Mouse (Mus musculus) liver, embryonic 11.5 days (tissue): ENCODE data around the gene Cstf2t. TPM values are rescaled to one million over a fixed set of nuclear protein-coding genes. Genes with fewer than 3 reads are reported as not detected.

ENCODE experiments used
- ATAC-seq: fragments of 200-750 bp; cut with Nextera tagmentation; replicated peaks from 2 replicates; pipeline ENCODE4 v1.8.0; 2017; ENCODE audit warnings: moderate number of reproducible peaks, mild to moderate bottlenecking, moderate TSS enrichment, moderate library complexity; ENCODE audit not compliant: low FRiP score
- DNase-seq: peaks from one replicate; pipeline ENCODE4 v3.0.0-alpha.2; 2017; ENCODE audit warnings: low spot score
- H3K27ac ChIP-seq: fragments of 300-500 bp; sonication (generic); 2 replicates; pipeline ENCODE4 v1.5.1; 2014; ENCODE audit warnings: mild to moderate bottlenecking, low read depth, low read length, control low read depth
- H3K27me3 ChIP-seq: fragments of 300-500 bp; sonication (generic); replicated peaks from 2 replicates; pipeline ENCODE4 v1.6.1; 2014; ENCODE audit warnings: low read length, mixed read lengths; ENCODE audit not compliant: control insufficient read depth, insufficient read depth
- H3K36me3 ChIP-seq: fragments of 300-500 bp; sonication (generic); 2 replicates; pipeline ENCODE4 v1.6.1; 2014; ENCODE audit warnings: mild to moderate bottlenecking, low read length, moderate library complexity, mixed read lengths; ENCODE audit not compliant: control insufficient read depth, insufficient read depth
- H3K4me1 ChIP-seq: fragments of 300-500 bp; sonication (generic); replicated peaks from 2 replicates; pipeline ENCODE4 v1.6.1; 2014; ENCODE audit warnings: low read length, mixed read lengths; ENCODE audit not compliant: control insufficient read depth, insufficient read depth
- H3K4me2 ChIP-seq: fragments of 300-500 bp; sonication (generic); 2 replicates; pipeline ENCODE4 v1.6.1; 2014; ENCODE audit warnings: mild to moderate bottlenecking, control low read depth, moderate library complexity
- H3K4me3 ChIP-seq: fragments of 300-500 bp; sonication (generic); 2 replicates; pipeline ENCODE4 v1.5.1; 2014; ENCODE audit warnings: low read depth, low read length, control low read depth
- H3K9ac ChIP-seq: fragments of 300-500 bp; sonication (generic); 2 replicates; pipeline ENCODE4 v1.6.1; 2014; ENCODE audit warnings: low read depth, low read length, control low read depth
- H3K9me3 ChIP-seq: fragments of 300-500 bp; sonication (generic); 2 replicates; pipeline ENCODE4 v1.6.1; 2016; ENCODE audit warnings: low read length, inconsistent platforms, mixed read lengths; ENCODE audit not compliant: control insufficient read depth
- WGBS: fragments of 180-500 bp; shearing (Covaris S2); extraction: QIAGEN DNeasy Blood & Tissue Kit; methylation state at CpG from one replicate; pipeline ENCODE4 v1.1.7; 2014; 5-methylcytosine and 5-hydroxymethylcytosine counted together
- polyA plus RNA-seq: library from polyadenylated mRNA; unstranded; fragments of >200 nt; fragmentation: Nextera tagmentation; extraction: Ambion mirVana; gene quantifications from 2 replicates; pipeline ENCODE4 v1.2.1, GENCODE M21; 2014

The Cstf2t gene
- polyA plus RNA-seq, 1 experiment from 2014 or later = 21.4 TPM

DNA sequence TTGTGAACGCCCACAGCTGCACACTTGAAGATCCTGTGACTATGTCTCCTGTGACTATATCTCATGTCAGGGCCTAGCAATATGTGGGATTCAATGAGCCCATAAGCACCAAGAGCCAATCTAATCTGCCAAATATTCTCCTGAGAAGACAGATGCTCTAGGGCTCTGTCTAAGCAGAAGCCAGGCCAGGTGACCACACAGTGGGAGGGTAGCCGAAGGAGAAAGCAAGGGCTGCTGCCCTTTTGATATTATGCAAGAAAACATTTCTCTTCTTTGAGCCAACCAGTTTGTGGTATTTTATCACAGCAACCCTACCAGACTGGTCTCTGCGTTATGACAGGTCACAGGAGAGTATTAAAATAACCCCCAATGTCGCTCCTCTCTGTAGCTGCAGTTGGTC is 6.5 kb upstream of the Cstf2t start:
- no peak overlapping the region for H3K4me2 ChIP-seq
- H3K9ac ChIP-seq = no peak overlapping the region
- H3K36me3 ChIP-seq = no peaks in the 10 kb centered on the region
- H3K27ac ChIP-seq = no peak overlapping the region
- H3K9me3 ChIP-seq = no peaks in the 10 kb centered on the region
- H3K27me3 ChIP-seq = no peaks in the 10 kb centered on the region
- H3K4me1 ChIP-seq = no peaks in the 10 kb centered on the region
- DNase-seq = no peak
- WGBS = 71% methylated on average over 4 of the region's 4 CpGs
- ATAC-seq = no peak
- H3K4me3 ChIP-seq = no peak overlapping the region

- no peaks in the 10 kb centered on the region for H3K27me3 ChIP-seq
- H3K9ac ChIP-seq = no peak overlapping the region
- H3K4me3 ChIP-seq = no peak overlapping the region
- no peak overlapping the region for H3K27ac ChIP-seq
- DNase-seq (no peak), ATAC-seq (no peak)
- H3K4me1 ChIP-seq = no peaks in the 10 kb centered on the region
- no peaks in the 10 kb centered on the region for H3K36me3 ChIP-seq
- no peaks in the 10 kb centered on the region for H3K9me3 ChIP-seq
- no peak overlapping the region for H3K4me2 ChIP-seq
- WGBS = 57% methylated on average over 3 of the region's 3 CpGs
These were observed 4.4 kb upstream of the Cstf2t start for GRCm38 (mm10) chr19:31078241-31078640.

- H3K27ac ChIP-seq = peak overlapping the region; percentile 43; the same call in 1 of the 2 replicates
- peak overlapping the region; percentile 50; the same call in 1 of the 2 replicates for H3K9ac ChIP-seq
- peaks cover 14% of the 10 kb centered on the region for H3K36me3 ChIP-seq
- peak overlapping the region; percentile 78 for H3K4me2 ChIP-seq
- H3K4me3 ChIP-seq = peak overlapping the region; percentile 81
- ATAC-seq = peak; percentile 51; the same call in 1 of the 2 replicates
- no peaks in the 10 kb centered on the region for H3K9me3 ChIP-seq
- 14% methylated on average over 7 of the region's 7 CpGs for WGBS
- no peaks in the 10 kb centered on the region for H3K27me3 ChIP-seq
- peaks cover 5% of the 10 kb centered on the region; the same call in 1 of the 2 replicates for H3K4me1 ChIP-seq
- no peak for DNase-seq
These were observed 411 bp upstream of the Cstf2t start for GRCm38 (mm10) chr19:31082226-31082625.

GRCm38 (mm10) chr19:31083761-31084160 is 1.1 kb downstream of the Cstf2t start:
- 93% methylated on average over 8 of the region's 8 CpGs for WGBS
- no peak for ATAC-seq
- H3K4me2 ChIP-seq = peak overlapping the region; percentile 78
- peaks cover 14% of the 10 kb centered on the region for H3K36me3 ChIP-seq
- peak overlapping the region; percentile 80 for H3K9ac ChIP-seq
- no peak for DNase-seq
- peaks cover 5% of the 10 kb centered on the region; the same call in 1 of the 2 replicates for H3K4me1 ChIP-seq
- peak overlapping the region; percentile 81 for H3K4me3 ChIP-seq
- H3K27me3 ChIP-seq = no peaks in the 10 kb centered on the region
- H3K27ac ChIP-seq = no peak overlapping the region
- no peaks in the 10 kb centered on the region for H3K9me3 ChIP-seq

- WGBS = 68% methylated on average over 3 of the region's 3 CpGs
These were observed 15.2 kb downstream of the Cstf2t start for GRCm38 (mm10) chr19:31097857-31098256.

DNA sequence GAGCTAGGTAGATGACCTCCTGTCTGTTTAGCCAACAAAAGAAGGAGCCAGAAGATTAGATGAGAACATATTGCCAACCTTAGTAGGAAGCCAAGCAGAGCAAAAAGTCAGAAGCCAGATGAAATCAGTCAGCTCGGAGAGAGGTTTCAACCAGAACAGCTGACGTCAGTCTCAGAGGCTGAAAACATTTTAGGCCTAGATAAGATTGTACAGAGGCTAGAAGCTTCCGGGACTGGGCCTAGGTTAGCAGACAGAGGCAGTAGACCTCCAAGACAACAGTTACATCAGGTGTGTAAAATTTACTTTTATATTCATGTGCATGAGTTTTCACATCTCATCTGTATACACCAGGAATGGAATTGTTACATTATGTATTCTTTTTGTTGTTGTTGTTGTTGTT is 16.7 kb downstream of the Cstf2t start:
- Histone ChIP-seq H3K4me3 (no peak overlapping the region), H3K36me3 (no peaks in the 10 kb centered on the region), H3K4me2 (no peak overlapping the region), H3K27me3 (no peaks in the 10 kb centered on the region), H3K9me3 (no peaks in the 10 kb centered on the region), H3K4me1 (no peaks in the 10 kb centered on the region; the same call in 1 of the 2 replicates), H3K9ac (no peak overlapping the region), H3K27ac (no peak overlapping the region)
- no peak for DNase-seq
- no peak; the same call in 1 of the 2 replicates for ATAC-seq
- WGBS = 45% methylated on average over 3 of the region's 3 CpGs

More at GRCm38 (mm10) chr19:31097857-31098256, 15.2 kb downstream of the Cstf2t start:
- Histone ChIP-seq H3K27me3 (no peaks in the 10 kb centered on the region), H3K4me1 (no peaks in the 10 kb centered on the region; the same call in 1 of the 2 replicates), H3K9me3 (no peaks in the 10 kb centered on the region), H3K4me3 (no peak overlapping the region), H3K27ac (no peak overlapping the region), H3K9ac (no peak overlapping the region), H3K36me3 (no peaks in the 10 kb centered on the region), H3K4me2 (no peak overlapping the region)
- ATAC-seq (no peak), DNase-seq (no peak)

GRCm38 (mm10) chr19:31104764-31105163 is 22.1 kb downstream of the Cstf2t start:
- Histone ChIP-seq H3K4me2 (no peak overlapping the region), H3K36me3 (no peaks in the 10 kb centered on the region), H3K27me3 (no peaks in the 10 kb centered on the region), H3K4me1 (0 out of 2 replicates have a peak, but pooled peaks cover 3% of the 10 kb centered on the region), H3K4me3 (no peak overlapping the region), H3K9ac (no peak overlapping the region), H3K9me3 (no peaks in the 10 kb centered on the region), H3K27ac (no peak overlapping the region)
- peak; percentile 56; the same call in 1 of the 2 replicates for ATAC-seq
- DNase-seq = no peak
- WGBS = 39% methylated on average over 6 of the region's 6 CpGs

- no peak overlapping the region for H3K27ac ChIP-seq
- no peak overlapping the region for H3K4me3 ChIP-seq
- H3K36me3 ChIP-seq = no peaks in the 10 kb centered on the region
- H3K9ac ChIP-seq = no peak overlapping the region
- ATAC-seq (no peak), DNase-seq (no peak)
- WGBS = 62% methylated on average over 3 of the region's 3 CpGs
- 0 out of 2 replicates have a peak, but pooled peaks cover 3% of the 10 kb centered on the region for H3K4me1 ChIP-seq
- no peaks in the 10 kb centered on the region for H3K27me3 ChIP-seq
- no peaks in the 10 kb centered on the region for H3K9me3 ChIP-seq
- H3K4me2 ChIP-seq = no peak overlapping the region
These were observed 23.4 kb downstream of the Cstf2t start for GRCm38 (mm10) chr19:31106036-31106435.

GRCm38 (mm10) chr19:31106835-31107554 is 24.4 kb downstream of the Cstf2t start:
- WGBS = 29% methylated on average over 9 of the region's 9 CpGs
- H3K9me3 ChIP-seq = no peaks in the 10 kb centered on the region
- no peak for DNase-seq
- no peak overlapping the region for H3K4me3 ChIP-seq
- H3K9ac ChIP-seq = no peak overlapping the region
- 0 out of 2 replicates have a peak, but pooled peaks cover 3% of the 10 kb centered on the region for H3K4me1 ChIP-seq
- H3K4me2 ChIP-seq = no peak overlapping the region
- ATAC-seq = peak; percentile 94
- no peaks in the 10 kb centered on the region for H3K27me3 ChIP-seq
- H3K27ac ChIP-seq = no peak overlapping the region
- H3K36me3 ChIP-seq = no peaks in the 10 kb centered on the region
